Mouse (Mus musculus): ENCODE data around the gene Tmem14a.
"Not testable (repeated sequence)": the region's sequence is repeated elsewhere in the genome, so short reads cannot be mapped to it uniquely, and the experiment has no call there.

Gene Tmem14a

DNA sequence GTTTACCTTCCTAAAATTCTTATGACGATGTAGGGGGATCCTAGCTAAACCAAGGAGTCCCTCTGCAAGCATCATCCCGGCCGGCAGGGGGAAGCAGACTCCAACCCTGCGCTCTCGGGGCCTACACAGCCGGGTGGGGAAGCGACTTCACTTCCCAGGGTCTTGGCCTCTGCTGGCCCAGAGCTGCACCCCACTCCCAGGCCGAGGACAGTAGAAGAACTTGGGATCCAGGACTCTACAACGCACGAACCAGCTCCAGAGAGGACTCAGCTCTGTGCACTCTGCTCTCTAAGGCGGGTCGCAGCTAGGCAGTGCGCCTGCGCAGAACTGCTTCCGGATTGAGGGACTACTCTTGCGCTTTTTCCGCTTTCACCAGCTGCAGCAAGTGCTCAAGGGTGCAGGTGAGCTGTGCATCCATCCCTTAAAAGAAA, at the start of gene Tmem14a:
TSS of gene Tmem14a (plus strand) at position 87 of the 431 bp plus-strand sequence.
- DNase-seq (ENCODE audit: low spot score in 2 of 2) = peak; percentile 61 to 87

DNA sequence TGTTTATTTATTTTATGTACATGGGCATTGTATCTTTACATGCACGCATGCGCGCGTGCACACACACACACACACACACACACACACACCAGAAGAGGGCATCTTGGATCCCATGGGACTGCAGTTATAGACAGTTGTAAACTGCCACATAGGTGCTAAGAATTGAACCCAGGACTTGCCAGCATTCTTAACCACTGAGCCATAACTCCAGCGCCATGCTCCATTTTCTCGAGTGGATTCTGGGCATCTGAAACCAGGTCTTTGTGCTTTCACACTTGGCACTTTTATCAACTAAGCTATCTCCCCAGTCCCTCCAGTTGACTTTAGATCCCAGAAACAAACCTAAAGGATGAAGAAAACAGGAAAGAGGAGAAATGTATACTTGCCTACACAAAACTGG, 33.2 kb upstream of the Tmem14a start:
- no peak for DNase-seq (ENCODE audit: low spot score in 2 of 2)

DNA sequence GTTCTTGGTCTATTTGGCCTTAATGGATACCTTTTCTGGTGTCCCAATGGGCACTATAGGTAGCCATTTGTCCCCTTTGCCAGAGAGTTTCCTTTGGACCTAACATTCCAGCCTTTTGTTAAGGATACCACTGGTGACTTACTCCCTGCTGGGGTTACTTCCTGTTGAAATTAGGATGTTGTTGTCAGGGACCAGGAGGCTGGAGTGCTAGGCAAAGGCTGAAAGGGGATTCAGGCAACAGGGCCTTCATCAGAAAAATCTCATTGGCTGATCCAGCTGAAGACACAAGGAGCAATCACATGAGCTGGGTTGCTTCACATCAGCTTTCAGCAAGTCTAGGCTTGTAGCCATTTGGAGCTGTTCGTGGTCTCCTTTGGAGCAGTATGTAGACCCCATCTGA, 12.1 kb upstream of the Tmem14a start:
- no peak for DNase-seq (ENCODE audit: low spot score in 2 of 2)

DNA sequence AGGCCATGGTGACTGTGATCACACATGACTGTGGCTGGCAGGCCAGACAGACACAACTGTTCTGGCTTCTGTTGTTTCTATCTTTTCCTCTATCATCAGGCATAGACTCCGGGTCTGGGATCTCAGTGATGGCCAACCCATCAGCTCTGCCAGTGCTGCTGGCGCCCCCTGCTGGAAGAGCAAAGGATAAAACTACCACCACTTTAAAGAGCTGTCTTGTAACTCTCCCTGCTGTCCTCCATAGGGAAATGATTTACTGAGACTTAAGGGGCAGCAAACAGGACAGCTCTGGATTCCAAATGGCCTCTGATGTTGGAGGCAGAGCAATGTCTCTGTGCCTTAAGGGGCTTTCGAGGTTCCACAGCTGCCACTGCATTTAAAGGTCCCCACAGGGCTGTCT, 4.8 kb upstream of the Tmem14a start:
- DNase-seq (ENCODE audit: low spot score in 2 of 2) = not testable (repeated sequence)

DNA sequence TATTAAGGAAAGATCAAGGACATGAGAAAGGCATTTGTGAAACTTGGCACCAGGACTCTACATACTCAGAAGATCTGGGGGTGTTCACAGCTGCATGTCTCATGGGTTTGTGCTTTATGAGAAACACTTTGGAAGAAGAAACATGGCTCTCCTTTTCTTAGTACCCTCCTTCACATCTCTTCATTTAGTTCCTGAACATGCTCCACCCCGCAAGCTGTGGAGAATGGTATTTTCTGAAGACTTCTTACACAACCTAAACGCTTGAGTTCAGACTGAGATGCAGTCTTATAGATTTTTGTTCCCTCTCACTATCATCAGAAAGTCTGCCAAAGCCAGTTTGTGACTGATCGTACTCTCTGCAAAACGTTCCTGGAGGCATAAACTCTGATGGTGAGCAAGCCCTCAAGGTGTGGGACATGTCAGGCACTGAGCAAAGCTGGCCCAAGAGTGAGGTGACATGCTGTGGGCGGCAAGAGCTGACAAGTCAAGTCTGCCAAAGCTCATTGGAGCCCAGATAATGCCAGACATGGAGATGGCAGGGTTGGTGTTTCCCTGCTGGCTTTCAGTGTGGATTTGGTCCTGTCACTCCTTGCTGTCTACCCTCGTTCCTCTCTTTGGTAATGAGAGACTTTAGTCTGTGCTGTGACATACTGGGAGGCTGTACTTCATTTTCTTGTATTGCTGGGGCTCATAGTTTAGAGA, 4.2 kb upstream of the Tmem14a start:
- not testable (repeated sequence) for DNase-seq (ENCODE audit: low spot score in 2 of 2)

DNA sequence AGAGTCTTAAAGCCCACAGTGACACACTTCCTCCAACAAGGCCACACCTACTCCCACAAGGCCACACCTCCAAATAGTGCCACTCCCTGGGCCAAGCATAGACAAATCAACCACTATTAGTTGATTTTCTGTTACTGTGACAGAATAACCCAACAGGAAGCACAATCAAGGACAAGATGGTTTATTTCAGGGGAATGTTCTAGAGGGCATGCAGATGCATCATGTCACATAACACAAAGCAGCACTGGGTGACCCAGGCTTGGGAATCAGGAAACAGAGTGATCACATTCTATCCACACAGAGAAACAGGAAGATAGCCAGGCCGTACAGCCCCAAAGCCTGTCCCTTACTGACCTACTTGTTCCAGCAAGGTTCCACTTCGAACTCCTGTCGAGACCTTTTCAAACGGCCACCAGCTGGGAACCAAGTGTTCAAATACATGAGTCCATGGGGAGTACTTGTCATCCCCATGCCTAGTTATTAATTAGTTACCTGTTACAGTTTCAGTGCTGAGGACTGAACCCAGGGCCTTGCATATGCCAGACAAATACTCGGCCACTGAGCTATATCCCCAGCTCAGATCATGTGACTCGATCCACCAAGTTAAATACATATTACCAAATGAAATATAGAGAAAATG, 9.5 kb downstream of the Tmem14a start:
- no peak for DNase-seq (ENCODE audit: low spot score in 2 of 2)

DNA sequence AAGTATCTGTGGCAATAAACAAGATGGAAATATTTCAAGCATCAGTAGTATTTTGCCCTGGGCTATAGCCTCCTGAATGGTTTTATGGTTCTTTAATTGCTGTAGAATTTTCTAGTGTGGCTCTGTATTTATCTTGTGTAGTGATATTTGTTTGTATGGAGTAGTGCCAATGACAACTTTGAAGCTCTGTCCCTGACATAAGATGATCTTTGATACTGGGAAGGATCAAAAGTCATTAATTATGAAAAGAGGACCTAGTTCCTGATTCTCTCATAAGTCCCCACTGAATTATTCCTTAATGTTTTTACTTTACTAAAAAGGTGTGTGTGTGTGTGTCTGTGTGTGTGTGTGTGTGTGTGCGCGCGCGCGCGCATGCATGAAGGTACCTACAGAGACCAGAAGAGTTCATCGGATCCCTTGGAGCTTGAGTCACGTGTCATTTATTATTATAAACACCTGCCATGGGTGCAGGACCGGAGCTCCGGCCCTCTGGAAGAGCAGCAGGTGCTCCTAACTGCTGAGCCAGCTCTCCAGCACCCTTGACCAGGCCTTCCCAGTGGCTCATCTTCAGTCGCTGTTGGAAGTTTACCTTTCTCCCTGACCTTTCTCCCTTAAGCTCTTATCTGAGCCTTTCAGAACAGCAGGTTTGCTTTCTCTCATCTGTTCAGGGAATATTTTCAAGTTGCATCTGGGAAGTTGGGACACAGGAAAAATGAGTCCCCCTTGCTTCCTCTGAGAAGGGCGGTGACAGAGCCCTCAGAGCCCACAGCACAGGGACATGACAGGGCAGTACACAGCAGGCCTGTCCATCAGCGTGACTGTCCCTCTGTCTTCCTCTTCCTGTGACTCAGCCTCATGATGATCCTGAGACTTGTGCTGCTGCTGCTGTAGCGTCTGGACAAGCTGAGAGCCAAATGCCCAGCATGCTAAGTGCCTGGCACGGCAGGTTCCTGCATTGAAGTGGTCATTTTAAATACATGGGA, 10.7 kb downstream of the Tmem14a start:
- DNase-seq (ENCODE audit: low spot score in 2 of 2) = not testable (repeated sequence)

DNA sequence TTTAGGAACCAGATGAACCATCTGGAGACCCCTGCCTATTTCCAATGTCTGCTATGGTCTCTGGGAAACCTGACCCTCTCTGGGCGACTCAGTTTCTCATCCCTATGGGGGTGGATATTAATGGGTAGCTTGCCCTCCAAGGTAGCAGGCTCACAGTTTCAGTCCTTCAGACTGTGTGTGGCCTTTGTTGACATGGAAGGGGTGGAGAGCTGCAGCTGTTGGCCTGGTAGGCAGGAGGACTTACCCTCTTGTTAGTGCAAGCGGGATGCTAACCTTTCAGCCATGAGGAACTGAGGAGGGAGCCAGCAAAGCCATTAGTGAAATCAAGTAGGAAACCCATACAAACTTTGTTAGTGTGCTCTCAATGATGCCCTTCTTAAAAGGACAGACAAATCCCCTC, 12.0 kb downstream of the Tmem14a start:
- no peak for DNase-seq (ENCODE audit: low spot score in 2 of 2)

DNA sequence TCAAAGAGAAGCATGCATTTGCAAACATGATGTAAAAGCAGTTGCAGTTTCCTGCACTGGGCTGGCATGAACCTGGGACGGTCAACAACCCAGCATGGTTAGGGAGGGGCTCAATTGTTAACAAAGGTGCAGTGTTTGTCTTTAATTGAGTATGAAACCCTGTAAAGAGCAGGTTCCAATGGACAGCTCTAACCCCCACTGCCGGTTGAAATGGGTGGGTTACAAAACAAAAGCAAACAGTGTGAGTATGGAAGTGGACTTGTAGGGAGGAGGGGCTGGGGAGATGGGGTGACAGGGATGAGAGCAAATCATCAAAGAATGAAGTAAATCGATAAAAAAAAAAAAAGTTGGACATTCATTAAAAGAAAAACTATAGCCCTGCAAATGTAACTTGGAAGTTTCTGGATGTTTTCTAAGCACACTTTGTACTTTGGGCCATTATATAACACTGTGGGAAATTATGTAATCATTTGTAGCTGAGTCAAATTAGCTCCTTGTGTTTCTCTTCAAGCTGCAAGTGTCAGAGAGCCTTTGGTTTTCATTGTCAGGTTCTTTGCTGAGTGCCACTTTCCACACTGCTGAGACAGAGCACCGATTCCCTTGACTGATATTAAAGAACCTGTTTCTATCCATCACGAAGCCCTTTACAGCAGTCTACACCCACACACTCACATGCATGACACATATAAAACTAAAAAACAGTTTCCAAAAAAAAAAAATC, 13.5 kb downstream of the Tmem14a start:
- DNase-seq (ENCODE audit: low spot score in 2 of 2) = peak; percentile 38 to 43

DNA sequence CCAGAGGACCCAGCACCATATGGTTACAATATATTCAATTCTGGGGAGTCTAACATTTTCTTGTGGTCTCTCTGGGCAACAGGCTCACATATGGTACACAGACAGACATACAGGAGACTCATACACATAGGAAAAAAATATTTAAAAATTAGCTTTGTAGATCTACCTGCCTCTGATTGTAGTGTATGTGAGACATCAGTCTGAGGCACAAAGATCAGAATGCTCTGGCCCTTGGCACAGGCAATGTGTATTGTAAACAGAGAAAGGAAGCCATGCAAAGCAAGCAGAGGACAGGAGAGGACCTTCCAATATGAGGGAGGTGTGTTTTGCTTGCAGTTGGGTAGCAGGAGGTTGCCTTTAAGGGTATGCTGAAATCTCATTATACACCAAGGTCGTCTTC, 14.1 kb downstream of the Tmem14a start:
- DNase-seq (ENCODE audit: low spot score in 2 of 2) = no peak

DNA sequence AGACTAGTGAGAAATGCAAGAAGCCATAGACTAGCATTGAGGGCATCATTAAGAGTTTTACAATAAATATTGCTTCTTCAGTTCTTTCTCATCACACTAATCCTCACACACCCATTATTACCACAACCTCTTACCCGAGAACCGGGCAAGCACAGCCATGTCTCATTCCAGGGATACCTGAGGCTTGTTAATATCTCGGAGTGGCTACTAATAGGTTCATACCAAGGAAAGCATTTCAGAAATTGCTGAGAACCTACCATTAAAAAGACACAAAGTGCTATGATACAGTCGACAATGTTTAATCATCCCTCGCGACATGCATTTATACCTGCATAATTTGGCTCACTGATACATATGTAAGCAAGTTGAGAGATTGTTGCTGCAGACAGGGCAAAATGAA, 17.0 kb downstream of the Tmem14a start:
- no peak for DNase-seq (ENCODE audit: low spot score in 2 of 2)

DNA sequence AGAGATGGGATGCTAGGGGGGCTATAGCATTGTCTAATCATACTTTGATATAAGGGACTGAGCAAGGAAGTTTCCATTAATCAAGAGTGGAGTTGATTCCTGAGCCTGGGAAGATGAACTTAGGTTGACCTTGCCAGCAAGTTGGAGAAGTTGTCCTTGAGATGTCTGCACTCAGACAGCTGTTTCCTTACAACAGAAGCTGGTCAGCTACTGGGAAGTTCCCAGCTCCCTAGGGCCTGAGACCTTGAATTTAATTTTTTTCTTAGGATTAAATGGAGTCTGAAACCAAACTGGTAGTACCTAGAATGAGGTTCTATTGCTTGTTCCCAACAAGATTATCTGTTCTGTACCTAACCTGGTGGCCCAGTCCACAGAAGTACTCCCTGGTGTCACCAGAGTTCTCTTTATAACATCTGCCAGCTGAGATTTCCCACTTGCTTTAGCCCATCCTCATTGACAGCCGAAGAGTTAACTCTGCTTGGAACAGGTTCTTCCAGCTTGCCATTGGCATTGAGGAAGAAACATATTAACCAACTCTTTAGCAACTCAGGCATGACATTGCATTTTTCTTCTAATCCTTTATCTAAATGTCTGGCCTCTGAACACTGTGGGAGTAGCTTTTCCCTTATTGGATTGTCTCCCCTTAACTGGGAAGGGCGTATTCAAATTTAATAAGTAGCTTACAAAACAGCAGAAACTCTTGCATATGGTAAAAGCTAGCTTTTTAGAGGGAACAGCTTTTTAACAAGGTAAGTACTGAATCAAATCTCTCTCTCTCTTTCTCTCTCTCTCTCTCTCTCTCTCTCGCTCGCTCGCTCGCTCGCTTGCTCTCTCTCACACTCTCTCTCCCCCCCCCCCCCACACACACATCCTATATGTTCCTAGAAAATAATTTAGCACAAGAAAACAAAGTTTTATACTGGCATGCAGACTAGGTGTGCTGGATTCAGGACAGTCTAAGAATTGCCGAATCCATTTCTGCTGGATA, 21.8 kb downstream of the Tmem14a start, which contains the start of gene Gsta3:
TSS of gene Gsta3 (plus strand) at position 679 of the 988 bp plus-strand sequence.
- no peak for DNase-seq (ENCODE audit: low spot score in 2 of 2)

DNA sequence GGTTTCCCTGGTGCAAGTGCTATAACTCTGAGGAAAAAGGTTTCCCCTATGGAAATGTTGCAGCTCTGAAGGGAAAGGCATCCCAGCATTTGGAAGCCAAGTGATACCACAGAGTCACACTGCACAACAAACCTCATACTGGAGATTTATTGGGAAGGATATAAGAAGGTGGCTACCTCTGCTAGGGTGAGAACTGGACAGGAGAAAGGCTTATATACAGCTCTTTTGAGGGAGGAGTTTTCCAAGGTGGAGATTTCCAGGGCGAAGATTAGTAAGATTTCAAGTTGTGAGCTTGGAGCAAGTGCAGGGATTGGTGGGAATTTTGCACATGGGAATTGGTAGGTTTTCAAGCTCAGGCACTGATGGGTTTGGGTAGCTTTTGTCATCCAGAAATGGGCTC, 22.7 kb downstream of the Tmem14a start:
- no peak for DNase-seq (ENCODE audit: low spot score in 2 of 2)

DNA sequence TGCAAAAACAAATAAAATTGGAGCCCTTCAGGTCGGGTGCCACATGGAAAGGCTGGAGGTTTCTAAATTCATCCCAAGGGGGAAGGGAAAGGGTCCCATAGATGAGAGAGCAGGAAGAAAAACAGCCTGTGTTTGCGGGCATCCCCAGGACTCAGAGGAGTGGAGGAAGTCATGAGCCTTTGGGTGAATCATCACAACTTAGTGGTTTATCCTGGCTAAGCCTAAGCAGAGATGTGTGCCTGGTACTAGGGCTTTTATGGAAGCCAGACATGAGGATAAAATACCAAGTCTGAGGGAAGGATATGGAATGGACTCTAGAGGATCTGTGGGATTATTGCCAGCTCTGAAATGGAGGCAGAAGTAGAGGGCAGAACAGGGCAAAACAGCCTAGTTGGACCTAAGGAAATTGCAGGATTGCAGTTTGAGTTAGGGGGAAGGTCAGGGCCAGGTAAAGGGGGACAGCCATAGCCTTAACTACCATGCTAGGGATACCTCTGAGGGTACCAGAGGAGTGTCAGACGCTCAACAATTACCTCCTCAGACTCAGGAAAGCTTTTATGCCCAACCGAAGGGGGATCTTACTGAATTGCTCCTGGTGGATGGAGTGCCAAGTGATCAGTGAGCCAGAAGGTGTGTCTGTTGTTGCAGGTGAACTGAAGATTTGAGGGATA, 26.1 kb downstream of the Tmem14a start:
- no peak for DNase-seq (ENCODE audit: low spot score in 2 of 2)

DNA sequence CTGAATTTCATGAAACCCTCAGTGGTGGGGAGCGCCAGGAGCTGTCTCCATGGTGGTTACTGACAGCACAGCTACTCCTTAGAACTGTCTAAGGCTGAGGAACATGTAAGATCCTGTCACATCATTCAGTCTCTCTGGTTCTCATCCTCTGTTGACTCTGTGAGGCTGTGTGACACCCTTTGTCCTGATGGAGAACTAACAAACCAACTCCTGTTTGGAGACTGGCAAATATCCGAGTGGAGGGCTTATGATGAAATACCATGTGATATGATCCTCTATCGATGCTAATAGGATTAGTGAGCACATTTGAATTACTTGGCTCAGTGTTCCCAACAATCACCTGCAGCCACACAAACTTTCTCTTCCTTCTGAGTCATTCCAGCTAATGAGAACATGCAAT, 27.8 kb downstream of the Tmem14a start:
- no peak for DNase-seq (ENCODE audit: low spot score in 2 of 2)

DNA sequence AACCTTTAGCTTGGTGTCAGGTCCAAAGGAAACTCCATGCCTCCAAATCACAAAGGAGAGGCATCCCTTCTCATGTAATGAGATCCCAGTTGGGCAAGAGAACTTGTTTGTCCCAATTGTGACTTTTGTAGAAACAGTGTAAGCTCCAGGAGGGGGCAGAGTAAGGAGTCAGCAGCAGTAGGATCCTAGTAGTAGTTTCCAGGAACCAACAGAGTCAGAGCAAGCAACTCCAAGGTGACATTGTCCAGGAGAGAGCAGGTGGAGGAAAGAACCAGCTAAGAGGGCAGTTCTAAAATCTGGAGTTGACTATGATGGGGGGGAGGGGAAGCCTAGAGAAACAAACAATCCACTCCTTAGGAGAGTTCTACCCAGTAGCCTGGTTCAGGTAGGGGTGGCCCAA, 29.5 kb downstream of the Tmem14a start:
- DNase-seq (ENCODE audit: low spot score in 2 of 2) = no peak

DNA sequence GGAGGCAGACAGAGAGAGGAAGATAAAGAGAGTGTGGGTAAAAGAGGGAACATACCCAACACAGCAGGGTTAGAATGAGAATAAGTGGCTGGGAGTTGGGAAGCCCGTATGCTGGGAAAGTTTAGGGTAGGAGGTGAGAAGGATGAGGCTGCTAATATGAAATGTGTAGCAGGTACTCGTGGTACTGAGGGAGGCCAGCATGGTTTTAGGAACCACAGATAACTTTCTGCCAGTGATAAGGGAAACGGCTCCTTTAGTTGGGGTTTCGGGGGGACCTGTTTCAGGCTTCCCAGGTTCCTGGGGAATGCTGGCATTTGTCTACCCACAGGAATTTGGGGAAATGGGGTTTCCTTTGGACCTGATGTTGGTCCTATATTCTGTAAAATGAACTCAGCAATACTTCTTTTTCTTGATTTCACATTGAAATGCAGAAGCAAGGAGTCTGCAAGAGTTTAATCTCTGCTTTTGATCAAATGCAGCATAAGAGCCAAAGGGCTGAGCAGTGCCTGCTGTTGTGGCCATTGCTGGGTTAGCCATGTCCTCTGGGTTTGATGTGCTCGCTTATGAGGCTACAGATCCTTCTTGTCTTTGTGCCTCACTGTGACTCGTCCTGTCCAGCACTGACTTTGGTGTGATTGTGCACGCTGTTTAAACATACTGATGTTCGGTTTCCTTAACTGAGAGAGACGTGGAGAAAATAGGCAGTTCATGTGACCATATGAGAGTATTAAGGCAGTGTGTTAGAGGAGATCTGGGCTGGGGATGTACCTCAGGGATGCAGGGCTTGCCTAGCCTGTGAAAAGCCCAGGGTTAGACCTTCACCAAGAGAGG, 30.4 kb downstream of the Tmem14a start:
- DNase-seq (ENCODE audit: low spot score in 2 of 2) = no peak

DNA sequence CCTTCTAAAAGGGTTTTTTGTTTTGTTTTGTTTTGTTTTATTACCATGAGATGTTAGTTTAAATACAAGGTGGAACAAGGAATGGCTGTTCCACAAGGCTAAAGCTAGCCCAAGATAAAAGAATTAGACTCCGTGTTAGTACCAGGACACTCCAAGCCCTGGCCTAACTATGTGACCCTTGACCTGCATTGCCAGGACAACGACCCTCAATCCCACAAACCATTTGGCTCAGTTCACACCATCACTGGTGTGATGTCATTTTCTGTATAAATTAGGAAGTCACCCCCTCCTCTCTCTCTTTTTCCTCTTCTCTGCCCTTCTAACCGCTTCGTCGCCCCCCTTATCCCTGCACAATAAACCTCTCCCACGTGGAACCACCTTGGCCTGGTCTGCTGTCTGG, 33.3 kb downstream of the Tmem14a start:
- no peak for DNase-seq (ENCODE audit: low spot score in 2 of 2)
